Mouse (Mus musculus): ENCODE results near the gene Cux1. TPM values are rescaled to one million over a fixed set of nuclear protein-coding genes. Genes with fewer than 3 reads are reported as not detected.
"Not testable (repeated sequence)": the region's sequence is repeated elsewhere in the genome, so short reads cannot be mapped to it uniquely, and the experiment has no call there.

Gene Cux1
- polyA plus RNA-seq, 1 experiment: 149 TPM

DNA sequence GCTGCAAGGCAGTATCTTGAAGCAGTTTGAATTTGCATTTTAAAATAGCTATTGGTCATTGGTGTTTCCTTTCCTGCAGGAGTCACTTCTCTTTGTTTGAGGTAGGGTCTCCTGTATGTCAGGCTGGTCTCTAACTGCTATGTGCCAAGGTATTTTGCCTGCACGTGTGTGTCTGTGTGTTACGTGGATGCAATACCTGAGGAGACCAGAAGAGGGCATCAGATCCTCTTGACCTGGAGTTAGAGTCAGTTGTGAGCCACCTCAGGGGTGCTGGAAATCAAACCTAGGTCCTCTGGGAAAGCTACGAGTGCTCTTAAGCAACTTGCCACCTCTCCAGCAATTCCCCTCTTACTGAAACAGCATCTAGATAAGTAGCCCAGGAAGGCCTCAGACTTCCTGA lies 352.1 kb downstream of the Cux1 start:
- no peak for TF ChIP-seq POLR2A (IDR thresholded peaks at IDR 0.05; ENCODE audit: borderline replicate concordance, low read depth, low read length)
- TF ChIP-seq CTCF (IDR thresholded peaks at IDR 0.05; ENCODE audit: low read depth, low read length): peak; percentile 59
- peaks cover 65% of the 10 kb centered on the region for H3K4me1 ChIP-seq (ENCODE audit: control insufficient read depth, insufficient read depth, low read length)
- H3K27ac ChIP-seq (ENCODE audit: insufficient read depth, low read depth, low read length): no peak overlapping the region
- no peak overlapping the region for H3K4me3 ChIP-seq (ENCODE audit: insufficient read depth, low read length)

DNA sequence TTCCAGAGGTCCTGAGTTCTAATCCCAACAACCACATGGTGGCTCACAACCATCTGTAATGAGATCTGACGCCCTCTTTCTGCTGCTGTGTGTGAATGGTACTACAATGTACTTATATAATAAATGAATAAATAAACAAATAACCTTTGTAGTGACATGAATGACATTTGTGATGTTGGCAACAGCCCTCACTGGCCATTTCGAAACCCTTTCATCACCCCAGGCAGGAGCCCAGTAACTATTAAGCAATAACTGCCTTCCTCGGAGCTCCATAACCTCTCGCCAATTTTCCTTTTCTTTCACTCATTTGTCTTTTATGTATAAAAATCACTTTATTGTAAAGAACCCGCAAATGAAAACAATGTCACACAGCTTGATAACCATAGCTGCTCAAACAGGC lies 353.6 kb downstream of the Cux1 start:
- no peak overlapping the region for H3K27ac ChIP-seq (ENCODE audit: insufficient read depth, low read depth, low read length)
- H3K4me1 ChIP-seq (ENCODE audit: control insufficient read depth, insufficient read depth, low read length): peaks cover 66% of the 10 kb centered on the region
- TF ChIP-seq CTCF (IDR thresholded peaks at IDR 0.05; ENCODE audit: low read depth, low read length) (no peak), POLR2A (IDR thresholded peaks at IDR 0.05; ENCODE audit: borderline replicate concordance, low read depth, low read length) (no peak)
- no peak overlapping the region for H3K4me3 ChIP-seq (ENCODE audit: insufficient read depth, low read length)

DNA sequence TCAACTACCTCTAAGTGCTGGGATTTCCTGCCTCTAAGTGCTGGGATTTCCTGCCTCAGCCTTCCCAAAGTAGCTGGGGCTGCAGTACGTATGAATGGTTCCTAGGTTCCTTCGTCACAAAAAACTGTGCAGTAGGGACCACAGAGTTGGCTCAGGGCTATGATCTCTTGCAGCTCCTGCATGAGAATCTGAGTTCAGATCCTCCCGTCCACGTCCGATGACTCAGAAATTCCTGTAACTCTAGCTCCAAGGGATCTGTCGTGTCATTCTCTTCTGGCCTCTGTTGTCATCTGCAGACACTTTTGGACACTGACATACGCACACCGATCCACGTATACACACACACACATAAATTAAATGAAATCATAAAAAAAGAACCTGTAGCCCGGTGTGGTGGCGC lies 354.6 kb downstream of the Cux1 start:
- Histone ChIP-seq H3K4me1 (ENCODE audit: control insufficient read depth, insufficient read depth, low read length) (peaks cover 61% of the 10 kb centered on the region), H3K27ac (ENCODE audit: insufficient read depth, low read depth, low read length) (no peak overlapping the region), H3K4me3 (ENCODE audit: insufficient read depth, low read length) (no peak overlapping the region)
- TF ChIP-seq CTCF (IDR thresholded peaks at IDR 0.05; ENCODE audit: low read depth, low read length) (no peak), POLR2A (IDR thresholded peaks at IDR 0.05; ENCODE audit: borderline replicate concordance, low read depth, low read length) (no peak)

DNA sequence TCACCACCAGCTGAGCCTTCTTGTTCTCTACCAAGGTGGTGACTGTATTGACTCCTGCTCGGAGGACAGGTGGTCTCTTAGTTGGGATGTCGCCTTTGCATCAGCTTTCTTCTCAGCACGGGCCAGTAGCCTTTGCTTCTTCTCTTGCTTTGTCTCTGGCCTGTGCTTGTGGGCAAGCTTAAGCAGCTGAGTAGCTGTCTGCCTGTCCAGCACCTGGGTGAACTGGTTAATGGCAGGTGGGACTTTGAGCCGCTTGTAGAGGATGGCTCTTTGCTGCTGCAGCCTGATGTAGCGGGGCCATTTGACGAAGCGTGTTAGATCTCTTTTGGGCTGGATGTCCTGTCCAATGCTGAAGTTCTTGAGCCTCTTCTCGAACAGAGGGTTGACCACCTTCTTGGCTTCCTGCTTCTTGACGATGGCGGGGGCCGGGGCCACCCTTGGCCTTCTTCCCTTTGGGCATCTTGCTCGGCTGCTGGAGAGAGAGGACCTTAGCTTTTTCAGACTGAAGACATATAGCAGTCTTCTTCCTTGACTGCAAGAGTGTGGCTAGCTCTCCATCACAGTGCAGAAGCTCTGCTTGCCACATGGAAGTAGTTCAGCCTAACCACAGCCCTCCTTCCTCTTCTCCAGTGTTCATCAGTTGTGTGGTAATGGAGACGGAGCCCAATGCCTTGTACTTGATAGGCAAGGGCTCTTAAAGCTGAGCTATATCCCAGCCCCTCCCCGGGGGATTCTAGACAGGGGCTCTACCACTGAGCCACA lies 355.8 kb downstream of the Cux1 start:
- H3K4me3 ChIP-seq (ENCODE audit: insufficient read depth, low read length); H3K27ac ChIP-seq (ENCODE audit: insufficient read depth, low read depth, low read length): not testable (repeated sequence)
- peaks cover 49% of the 10 kb centered on the region for H3K4me1 ChIP-seq (ENCODE audit: control insufficient read depth, insufficient read depth, low read length)

DNA sequence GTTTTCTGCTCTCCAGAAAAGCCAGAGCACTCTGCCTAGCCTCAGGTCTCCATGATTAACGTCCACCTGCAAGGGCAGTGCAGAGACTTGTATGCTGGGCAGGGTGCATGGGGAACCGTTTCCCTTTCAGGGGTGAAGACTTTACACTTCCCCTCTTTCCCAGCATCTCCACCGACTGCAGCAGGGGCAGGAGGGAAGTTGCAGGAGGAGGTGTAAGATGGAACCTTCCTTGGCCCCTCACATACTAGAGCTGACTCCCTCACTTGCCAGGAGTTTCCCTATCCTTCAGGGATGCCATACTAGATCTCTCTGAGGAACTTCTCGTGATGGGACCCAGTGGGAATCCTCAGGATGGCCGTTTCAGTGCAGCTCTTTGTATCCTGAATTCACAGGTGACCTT lies 356.7 kb downstream of the Cux1 start:
- Histone ChIP-seq H3K27ac (ENCODE audit: insufficient read depth, low read depth, low read length) (no peak overlapping the region), H3K4me3 (ENCODE audit: insufficient read depth, low read length) (no peak overlapping the region), H3K4me1 (ENCODE audit: control insufficient read depth, insufficient read depth, low read length) (peaks cover 40% of the 10 kb centered on the region)
- TF ChIP-seq CTCF (IDR thresholded peaks at IDR 0.05; ENCODE audit: low read depth, low read length) (no peak), POLR2A (IDR thresholded peaks at IDR 0.05; ENCODE audit: borderline replicate concordance, low read depth, low read length) (no peak)

- TF ChIP-seq POLR2A (IDR thresholded peaks at IDR 0.05; ENCODE audit: borderline replicate concordance, low read depth, low read length) (no peak), CTCF (IDR thresholded peaks at IDR 0.05; ENCODE audit: low read depth, low read length) (peak; percentile 98)
- H3K4me1 ChIP-seq (ENCODE audit: control insufficient read depth, insufficient read depth, low read length): peaks cover 13% of the 10 kb centered on the region
- H3K27ac ChIP-seq (ENCODE audit: insufficient read depth, low read depth, low read length): no peak overlapping the region
- no peak overlapping the region for H3K4me3 ChIP-seq (ENCODE audit: insufficient read depth, low read length)
Measured at GRCm38 (mm10) chr5:136201832-136202231, 365.5 kb downstream of the Cux1 start.

- Histone ChIP-seq H3K4me1 (ENCODE audit: control insufficient read depth, insufficient read depth, low read length) (peaks cover 13% of the 10 kb centered on the region), H3K4me3 (ENCODE audit: insufficient read depth, low read length) (peak overlapping the region; percentile 61; the same call in 1 of the 2 replicates), H3K27ac (ENCODE audit: insufficient read depth, low read depth, low read length) (peak overlapping the region; percentile 97)
- TF ChIP-seq POLR2A (IDR thresholded peaks at IDR 0.05; ENCODE audit: borderline replicate concordance, low read depth, low read length) (no peak), CTCF (IDR thresholded peaks at IDR 0.05; ENCODE audit: low read depth, low read length) (no peak)
Measured at GRCm38 (mm10) chr5:136199526-136199925, 367.8 kb downstream of the Cux1 start.

DNA sequence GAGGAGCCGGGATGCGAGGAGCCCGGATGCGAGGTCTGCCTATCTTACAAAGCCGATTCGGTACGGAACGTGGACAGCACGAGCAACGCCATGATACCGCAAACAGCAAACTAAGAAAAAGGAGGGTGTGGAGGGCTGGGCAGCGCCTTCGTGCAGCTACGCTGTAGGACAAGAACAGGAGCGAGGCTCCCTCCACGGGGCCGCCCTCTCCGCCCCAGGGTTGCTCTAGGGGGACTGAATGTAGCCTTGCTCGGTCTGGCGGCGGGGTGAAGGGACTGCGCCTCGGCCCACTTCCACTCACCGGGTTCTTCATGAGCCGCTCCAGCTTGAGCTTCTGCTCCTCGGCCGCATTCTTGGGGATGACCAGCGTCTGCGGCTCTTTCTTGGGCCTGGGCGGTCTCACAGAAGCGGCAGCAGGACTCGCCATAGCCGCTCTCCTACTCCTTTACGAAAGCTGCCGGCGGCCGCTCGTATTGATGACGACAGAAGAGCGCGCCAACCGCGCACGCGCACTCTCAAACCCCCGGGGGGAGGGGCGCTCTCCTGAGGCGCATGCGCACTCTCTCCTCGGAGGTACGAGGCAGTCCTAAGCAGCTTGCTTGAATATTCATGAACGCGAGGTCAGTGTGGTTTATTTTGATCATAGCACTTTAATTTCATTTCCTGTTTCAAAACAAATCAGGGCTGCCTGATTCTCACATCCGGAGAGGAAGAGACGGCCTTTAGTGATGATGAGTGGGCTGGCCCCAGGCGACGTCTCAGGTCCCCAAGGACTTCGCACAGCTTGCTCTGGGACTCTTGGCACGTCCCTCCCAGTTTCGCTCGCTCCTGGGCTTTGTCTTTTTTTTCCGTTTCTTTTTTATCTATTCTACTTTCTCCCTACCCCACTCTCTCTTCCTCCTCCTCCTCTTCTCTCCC lies 368.6 kb downstream of the Cux1 start, which contains the start of gene Prkrip1:
TSS of gene Prkrip1 (minus strand) at position 490 of the 918 bp plus-strand sequence.
- Histone ChIP-seq H3K27ac (ENCODE audit: insufficient read depth, low read depth, low read length) (peak within 1 kb of the TSS; percentile 97), H3K4me1 (ENCODE audit: control insufficient read depth, insufficient read depth, low read length) (peaks cover 13% of the 10 kb centered on the region), H3K4me3 (ENCODE audit: insufficient read depth, low read length) (peak within 1 kb of the TSS; percentile 94)
- TF ChIP-seq CTCF (IDR thresholded peaks at IDR 0.05; ENCODE audit: low read depth, low read length) (no peak), POLR2A (IDR thresholded peaks at IDR 0.05; ENCODE audit: borderline replicate concordance, low read depth, low read length) (no peak)

Other genes starting within 250 kb of the Cux1 start
- not detected in 2 replicates for gene Myl10, start 125.7 kb upstream of the Cux1 start, polyA plus RNA-seq (2012; ENCODE audit: insufficient read depth, insufficient read length, missing spikeins)